Mouse (Mus musculus) thymus, adult 2 months (tissue): ENCODE measurements around the gene Rbfox2.

Experiments
- CTCF ChIP-seq: fragments of 200-500 bp; IDR thresholded peaks from 2 replicates; pipeline ENCODE4 v1.5.1; 2012; ENCODE audit warnings: mild to moderate bottlenecking, control low read depth, low read length, moderate library complexity, borderline replicate concordance; ENCODE audit not compliant: control insufficient read depth, poor library complexity, insufficient read depth; ENCODE audit errors: extremely low read depth
- POLR2A ChIP-seq: fragments of 200-500 bp; IDR thresholded peaks from 2 replicates; pipeline ENCODE4 v1.6.1; 2012; ENCODE audit warnings: mild to moderate bottlenecking, low read length, control low read depth, moderate library complexity; ENCODE audit not compliant: control insufficient read depth, poor library complexity, insufficient read depth; ENCODE audit errors: extremely low read depth

- no peak for TF ChIP-seq CTCF
- TF ChIP-seq POLR2A, result no peak
These were observed 261.2 kb downstream of the Rbfox2 start for GRCm38 (mm10) chr15:77045609-77046008.
